Mouse (Mus musculus): ENCODE results near the gene Abtb2. TPM values are rescaled to one million over a fixed set of nuclear protein-coding genes. Genes with fewer than 3 reads are reported as not detected.

Gene Abtb2
- polyA plus RNA-seq, 1 experiment from 2014 or later, result 3.8 TPM

DNA sequence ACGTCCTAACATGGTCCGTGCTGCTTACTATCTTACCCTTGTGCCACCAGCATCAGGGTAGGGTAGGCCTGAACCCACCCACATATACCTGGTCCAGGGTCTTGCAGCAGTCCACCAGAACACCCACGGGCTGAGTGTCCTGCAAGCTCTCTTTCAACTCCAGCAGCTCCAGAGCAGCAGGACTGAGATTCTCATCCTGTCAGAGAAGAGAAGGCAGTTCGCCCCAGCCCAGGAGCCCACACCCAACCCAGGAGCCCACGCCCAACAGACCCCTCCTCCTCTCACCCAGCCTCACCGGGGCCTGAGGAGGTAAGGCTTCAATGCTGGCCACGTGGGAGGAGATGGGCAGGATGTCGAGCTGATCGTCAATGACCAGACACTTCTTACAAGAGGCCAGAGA is 181.8 kb downstream of the Abtb2 start:
- ATAC-seq (no peak), DNase-seq (ENCODE audit: low spot score) (no peak)
- Histone ChIP-seq H3K27ac (ENCODE audit: low read depth, low read length) (no peak overlapping the region), H3K4me3 (ENCODE audit: low read depth, low read length) (no peak overlapping the region), H3K9ac (ENCODE audit: low read length) (no peak overlapping the region), H3K4me2 (ENCODE audit: low read length) (no peak overlapping the region), H3K4me1 (ENCODE audit: control insufficient read depth, insufficient read depth, low read length) (no peaks in the 10 kb centered on the region), H3K27me3 (replicated peaks; ENCODE audit: control insufficient read depth, insufficient read depth, low read length) (no peaks in the 10 kb centered on the region), H3K9me3 (replicated peaks; ENCODE audit: control insufficient read depth, low read length) (no peaks in the 10 kb centered on the region), H3K36me3 (ENCODE audit: control insufficient read depth, insufficient read depth, low read length) (peaks cover 70% of the 10 kb centered on the region)
- 89% methylated on average over 9 of the region's 9 CpGs for WGBS

DNA sequence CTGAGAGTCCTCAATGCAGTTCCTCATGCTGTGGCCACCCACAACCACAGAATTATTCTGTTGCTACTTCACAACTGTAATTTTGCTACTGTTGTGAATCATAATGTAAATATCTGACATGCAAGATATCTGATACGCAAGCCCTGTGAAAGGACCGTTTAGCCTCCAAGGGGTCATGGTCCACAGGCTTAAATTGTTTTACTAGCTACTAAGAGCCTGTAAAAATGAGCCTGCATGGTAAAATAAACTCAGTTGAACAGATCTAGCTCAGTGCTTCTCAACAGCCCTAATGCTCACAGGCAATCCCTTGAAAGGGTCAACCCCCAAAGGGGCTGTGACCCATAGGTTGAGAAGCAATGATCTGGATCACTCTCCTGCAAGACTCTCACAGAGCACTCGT is 183.0 kb downstream of the Abtb2 start:
- WGBS, result 94% methylated on average over 3 of the region's 3 CpGs
- DNase-seq (ENCODE audit: low spot score), result no peak
- no peaks in the 10 kb centered on the region for H3K9me3 ChIP-seq (replicated peaks; ENCODE audit: control insufficient read depth, low read length)
- no peaks in the 10 kb centered on the region for H3K4me1 ChIP-seq (ENCODE audit: control insufficient read depth, insufficient read depth, low read length)
- no peaks in the 10 kb centered on the region for H3K27me3 ChIP-seq (replicated peaks; ENCODE audit: control insufficient read depth, insufficient read depth, low read length)
- ATAC-seq, result no peak
- H3K4me3 ChIP-seq (ENCODE audit: low read depth, low read length), result no peak overlapping the region
- H3K36me3 ChIP-seq (ENCODE audit: control insufficient read depth, insufficient read depth, low read length), result peaks cover 71% of the 10 kb centered on the region
- H3K9ac ChIP-seq (ENCODE audit: low read length), result no peak overlapping the region
- H3K4me2 ChIP-seq (ENCODE audit: low read length), result no peak overlapping the region
- no peak overlapping the region for H3K27ac ChIP-seq (ENCODE audit: low read depth, low read length)

DNA sequence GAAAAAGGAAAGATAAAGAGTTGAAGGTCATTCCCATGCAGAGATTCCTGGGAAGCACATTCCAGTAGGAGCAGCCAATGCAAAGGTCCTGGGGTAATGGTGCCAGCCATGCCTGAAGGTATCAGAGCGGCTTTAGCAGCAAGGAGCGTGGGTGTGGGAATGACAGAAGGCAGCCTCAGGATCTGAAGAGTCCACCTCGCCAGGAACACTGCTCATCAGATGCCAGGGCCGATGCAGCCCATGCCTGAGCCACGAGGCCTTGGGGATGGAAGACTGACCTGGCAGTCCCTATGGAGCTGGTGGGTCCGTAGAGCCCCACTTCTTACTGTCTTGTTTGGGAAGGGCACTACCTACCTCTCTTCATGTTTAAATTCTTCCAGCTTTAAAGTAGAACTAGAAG is 185.7 kb downstream of the Abtb2 start:
- H3K27me3 ChIP-seq (replicated peaks; ENCODE audit: control insufficient read depth, insufficient read depth, low read length), result no peaks in the 10 kb centered on the region
- H3K9ac ChIP-seq (ENCODE audit: low read length), result no peak overlapping the region
- H3K4me1 ChIP-seq (ENCODE audit: control insufficient read depth, insufficient read depth, low read length), result no peaks in the 10 kb centered on the region
- H3K36me3 ChIP-seq (ENCODE audit: control insufficient read depth, insufficient read depth, low read length), result peaks cover 73% of the 10 kb centered on the region
- no peak overlapping the region for H3K4me3 ChIP-seq (ENCODE audit: low read depth, low read length)
- H3K9me3 ChIP-seq (replicated peaks; ENCODE audit: control insufficient read depth, low read length), result no peaks in the 10 kb centered on the region
- DNase-seq (ENCODE audit: low spot score) (no peak), ATAC-seq (no peak)
- no peak overlapping the region for H3K4me2 ChIP-seq (ENCODE audit: low read length)
- WGBS, result 93% methylated on average over 6 of the region's 6 CpGs
- no peak overlapping the region for H3K27ac ChIP-seq (ENCODE audit: low read depth, low read length)

DNA sequence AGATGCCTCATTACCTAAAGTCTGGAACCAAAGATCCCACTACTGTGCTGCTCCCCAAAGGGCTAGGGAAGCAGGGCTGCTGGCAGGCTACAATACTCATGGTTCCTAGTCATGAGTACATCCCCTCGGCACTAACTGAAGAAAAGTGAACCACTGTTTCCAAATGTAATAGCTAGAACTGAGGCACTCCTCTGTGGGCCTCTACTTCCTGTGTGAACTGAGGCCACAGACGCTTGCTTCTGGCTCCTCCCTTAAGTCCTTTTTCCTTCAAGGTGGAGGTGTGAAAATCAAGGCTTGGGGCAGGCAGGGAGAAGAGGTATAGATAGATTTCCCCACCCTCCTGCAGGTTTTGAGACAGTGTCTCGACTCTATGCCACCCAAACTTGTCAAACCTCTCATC is 188.5 kb downstream of the Abtb2 start:
- Histone ChIP-seq H3K9ac (ENCODE audit: low read length) (no peak overlapping the region), H3K27me3 (replicated peaks; ENCODE audit: control insufficient read depth, insufficient read depth, low read length) (no peaks in the 10 kb centered on the region), H3K9me3 (replicated peaks; ENCODE audit: control insufficient read depth, low read length) (no peaks in the 10 kb centered on the region), H3K4me1 (ENCODE audit: control insufficient read depth, insufficient read depth, low read length) (no peaks in the 10 kb centered on the region), H3K27ac (ENCODE audit: low read depth, low read length) (no peak overlapping the region), H3K36me3 (ENCODE audit: control insufficient read depth, insufficient read depth, low read length) (peaks cover 56% of the 10 kb centered on the region), H3K4me3 (ENCODE audit: low read depth, low read length) (no peak overlapping the region), H3K4me2 (ENCODE audit: low read length) (no peak overlapping the region)
- 90% methylated on average over 3 of the region's 3 CpGs for WGBS
- DNase-seq (ENCODE audit: low spot score) (no peak), ATAC-seq (no peak)

DNA sequence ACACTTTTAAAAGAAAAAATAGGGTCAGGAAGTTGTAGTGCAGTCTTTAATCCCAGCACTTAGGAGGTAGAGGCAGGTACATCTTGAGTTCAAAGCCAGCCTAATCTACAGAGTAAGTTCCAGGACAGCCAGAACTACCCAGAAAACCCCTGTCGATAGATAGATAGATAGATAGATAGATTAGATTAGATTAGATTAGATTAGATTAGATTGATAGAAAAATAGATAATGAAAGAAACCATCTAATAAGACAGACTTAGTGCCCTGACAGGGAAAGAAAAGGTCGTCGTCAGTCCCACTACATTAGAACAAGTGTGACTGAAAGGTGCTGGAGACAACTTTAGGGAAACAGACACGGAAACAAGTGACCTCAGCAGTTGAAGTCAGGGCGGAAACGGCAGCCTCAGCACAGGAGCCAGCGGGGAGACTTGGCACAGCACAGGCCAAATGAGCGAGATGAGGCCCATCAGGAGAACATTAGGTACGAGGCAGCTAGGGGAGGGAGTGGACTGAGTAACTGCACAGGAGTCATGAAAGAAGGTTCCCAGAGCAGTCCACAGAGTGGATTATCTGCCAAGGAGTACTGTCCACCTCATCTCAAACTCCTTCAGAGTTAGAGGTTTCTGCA is 189.5 kb downstream of the Abtb2 start:
- no peaks in the 10 kb centered on the region; the same call in 1 of the 2 replicates for H3K4me1 ChIP-seq (ENCODE audit: control insufficient read depth, insufficient read depth, low read length)
- H3K4me2 ChIP-seq (ENCODE audit: low read length), result no peak overlapping the region
- WGBS, result 95% methylated on average over 9 of the region's 9 CpGs
- no peak for DNase-seq (ENCODE audit: low spot score)
- H3K4me3 ChIP-seq (ENCODE audit: low read depth, low read length), result no peak overlapping the region
- no peak for ATAC-seq
- no peak overlapping the region for H3K27ac ChIP-seq (ENCODE audit: low read depth, low read length)
- peaks cover 46% of the 10 kb centered on the region for H3K36me3 ChIP-seq (ENCODE audit: control insufficient read depth, insufficient read depth, low read length)
- no peak overlapping the region for H3K9ac ChIP-seq (ENCODE audit: low read length)
- no peaks in the 10 kb centered on the region for H3K27me3 ChIP-seq (replicated peaks; ENCODE audit: control insufficient read depth, insufficient read depth, low read length)
- H3K9me3 ChIP-seq (replicated peaks; ENCODE audit: control insufficient read depth, low read length), result no peaks in the 10 kb centered on the region

DNA sequence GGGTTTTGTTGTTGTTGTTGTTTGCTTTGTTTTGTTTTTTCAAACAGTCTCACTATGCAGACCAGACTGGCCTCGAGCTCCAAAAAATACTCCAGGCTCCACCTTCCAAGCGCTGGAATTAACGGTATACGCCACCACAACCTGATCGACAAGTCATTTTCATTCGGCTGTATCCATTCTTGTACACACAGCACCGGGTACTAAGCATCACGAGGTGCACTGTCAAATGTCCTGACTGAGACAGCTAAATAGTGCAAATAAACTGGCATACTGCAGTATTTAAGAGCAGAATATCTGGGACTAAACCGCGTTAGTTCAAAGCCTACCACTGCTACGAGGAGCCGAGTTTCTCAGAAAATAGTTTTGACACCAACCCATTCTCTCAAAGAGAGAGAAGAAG is 194.3 kb downstream of the Abtb2 start:
- peak overlapping the region; percentile 70 for H3K9ac ChIP-seq (ENCODE audit: low read length)
- H3K36me3 ChIP-seq (ENCODE audit: control insufficient read depth, insufficient read depth, low read length), result peaks cover 25% of the 10 kb centered on the region
- peak overlapping the region; percentile 72 for H3K4me3 ChIP-seq (ENCODE audit: low read depth, low read length)
- H3K9me3 ChIP-seq (replicated peaks; ENCODE audit: control insufficient read depth, low read length), result no peaks in the 10 kb centered on the region
- peaks cover 6% of the 10 kb centered on the region for H3K4me1 ChIP-seq (ENCODE audit: control insufficient read depth, insufficient read depth, low read length)
- peak; percentile 6 for ATAC-seq
- under 1% methylated on average over 12 of the region's 12 CpGs for WGBS
- DNase-seq (ENCODE audit: low spot score), result peak; percentile 27
- H3K27ac ChIP-seq (ENCODE audit: low read depth, low read length), result no peak overlapping the region
- no peaks in the 10 kb centered on the region for H3K27me3 ChIP-seq (replicated peaks; ENCODE audit: control insufficient read depth, insufficient read depth, low read length)
- H3K4me2 ChIP-seq (ENCODE audit: low read length), result peak overlapping the region; percentile 87

DNA sequence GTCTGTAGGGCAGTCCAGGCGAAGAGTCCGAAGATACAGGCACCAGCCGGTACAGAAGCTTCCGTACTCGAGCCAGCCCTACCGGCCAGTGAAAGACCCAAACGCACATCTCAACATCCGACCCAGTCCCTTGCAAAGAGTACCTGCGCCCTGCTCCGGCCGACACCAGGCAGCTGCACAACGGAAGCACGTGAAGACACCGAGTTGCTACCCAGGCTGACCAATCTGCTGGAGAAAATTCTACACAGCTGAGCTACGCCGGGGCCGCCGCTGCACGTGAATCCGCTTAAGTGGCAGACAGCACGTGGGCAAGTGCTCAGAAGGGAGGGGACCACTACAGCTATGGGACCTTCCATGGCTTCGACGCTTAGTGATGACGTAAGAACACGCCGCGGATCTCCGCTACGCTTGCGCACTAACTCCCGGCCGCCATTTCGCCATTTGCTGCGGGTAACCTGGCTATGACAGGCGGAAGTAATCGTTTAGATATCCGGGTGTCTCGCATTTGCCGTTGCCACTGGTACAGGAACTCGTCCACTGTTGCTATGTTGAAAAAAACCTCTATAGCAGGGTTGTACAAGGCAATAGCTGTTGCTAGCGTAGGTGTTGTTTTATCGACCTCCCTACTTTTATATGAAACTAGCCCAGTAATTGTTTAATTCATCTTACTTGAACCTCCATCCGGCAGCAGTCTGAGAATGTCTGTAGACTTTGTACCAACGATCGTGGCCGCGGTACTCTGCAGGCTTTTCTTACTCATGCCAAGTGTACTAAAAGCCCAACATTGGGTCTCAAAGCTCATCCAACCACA is 195.0 kb downstream of the Abtb2 start, which contains the start of gene Nat10:
Gene Nat10, minus strand, starts transcription at position 365 of the 811 bp plus-strand sequence.
- Histone ChIP-seq H3K9me3 (replicated peaks; ENCODE audit: control insufficient read depth, low read length) (no peaks in the 10 kb centered on the region), H3K36me3 (ENCODE audit: control insufficient read depth, insufficient read depth, low read length) (peaks cover 31% of the 10 kb centered on the region), H3K4me1 (ENCODE audit: control insufficient read depth, insufficient read depth, low read length) (peaks cover 6% of the 10 kb centered on the region), H3K27ac (ENCODE audit: low read depth, low read length) (peak within 1 kb of the TSS; percentile 66; the same call in 1 of the 2 replicates), H3K4me3 (ENCODE audit: low read depth, low read length) (peak within 1 kb of the TSS; percentile 72), H3K4me2 (ENCODE audit: low read length) (peak within 1 kb of the TSS; percentile 87), H3K9ac (ENCODE audit: low read length) (peak within 1 kb of the TSS; percentile 70), H3K27me3 (replicated peaks; ENCODE audit: control insufficient read depth, insufficient read depth, low read length) (no peaks in the 10 kb centered on the region)
- under 1% methylated on average over 47 of the region's 47 CpGs for WGBS
- peak; percentile 99 for DNase-seq (ENCODE audit: low spot score)
- ATAC-seq, result peak; percentile 97

DNA sequence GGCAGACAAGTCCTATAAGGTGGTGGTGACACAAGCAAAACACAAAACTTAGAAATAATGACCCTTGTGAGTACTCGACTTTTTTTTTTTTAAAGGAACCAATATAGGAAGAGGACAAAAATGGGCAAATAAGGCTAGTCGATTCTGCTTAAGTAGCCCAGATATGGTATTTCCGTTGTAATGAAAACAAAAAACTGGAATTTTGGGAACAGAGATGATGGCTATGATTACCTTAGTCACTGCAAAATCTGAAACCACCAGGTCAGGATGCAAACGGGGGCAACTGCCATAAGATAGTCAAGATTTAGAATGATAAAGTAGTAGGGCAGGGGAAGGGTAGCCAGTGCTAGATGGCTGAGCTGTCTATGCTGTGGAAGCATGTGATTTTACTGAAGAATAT is 195.9 kb downstream of the Abtb2 start:
- WGBS, result 44% methylated on average over 4 of the region's 4 CpGs
- Histone ChIP-seq H3K36me3 (ENCODE audit: control insufficient read depth, insufficient read depth, low read length) (peaks cover 34% of the 10 kb centered on the region), H3K4me1 (ENCODE audit: control insufficient read depth, insufficient read depth, low read length) (peaks cover 6% of the 10 kb centered on the region), H3K4me3 (ENCODE audit: low read depth, low read length) (peak overlapping the region; percentile 72; the same call in 1 of the 2 replicates), H3K27me3 (replicated peaks; ENCODE audit: control insufficient read depth, insufficient read depth, low read length) (no peaks in the 10 kb centered on the region), H3K9ac (ENCODE audit: low read length) (no peak overlapping the region), H3K9me3 (replicated peaks; ENCODE audit: control insufficient read depth, low read length) (no peaks in the 10 kb centered on the region), H3K27ac (ENCODE audit: low read depth, low read length) (peak overlapping the region; percentile 52; the same call in 1 of the 2 replicates), H3K4me2 (ENCODE audit: low read length) (peak overlapping the region; percentile 87)
- ATAC-seq (no peak), DNase-seq (ENCODE audit: low spot score) (no peak)

DNA sequence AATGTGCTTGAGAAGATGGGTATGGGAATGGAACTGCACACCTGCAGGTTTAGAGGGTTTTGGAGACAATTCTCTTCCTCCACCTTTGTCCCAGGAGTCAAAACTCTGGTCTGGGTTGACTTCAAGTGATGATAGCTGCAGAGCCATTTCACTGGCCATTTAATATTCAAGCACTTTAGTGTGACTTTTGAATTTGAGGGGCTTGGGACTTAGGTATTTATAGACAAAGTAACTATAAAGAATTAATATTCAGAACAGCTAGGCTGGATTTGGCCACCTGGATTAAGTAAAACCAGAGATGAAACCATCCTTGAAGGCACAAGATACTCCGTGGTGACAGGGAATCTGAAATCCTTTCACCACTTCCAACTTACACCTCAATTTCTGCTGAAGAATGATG is 196.4 kb downstream of the Abtb2 start:
- Histone ChIP-seq H3K4me3 (ENCODE audit: low read depth, low read length) (no peak overlapping the region), H3K9me3 (replicated peaks; ENCODE audit: control insufficient read depth, low read length) (no peaks in the 10 kb centered on the region), H3K36me3 (ENCODE audit: control insufficient read depth, insufficient read depth, low read length) (peaks cover 32% of the 10 kb centered on the region), H3K4me1 (ENCODE audit: control insufficient read depth, insufficient read depth, low read length) (peaks cover 6% of the 10 kb centered on the region), H3K9ac (ENCODE audit: low read length) (no peak overlapping the region), H3K4me2 (ENCODE audit: low read length) (no peak overlapping the region), H3K27ac (ENCODE audit: low read depth, low read length) (no peak overlapping the region), H3K27me3 (replicated peaks; ENCODE audit: control insufficient read depth, insufficient read depth, low read length) (no peaks in the 10 kb centered on the region)
- DNase-seq (ENCODE audit: low spot score) (no peak), ATAC-seq (no peak)
- WGBS, result 71% methylated on average over 1 of the region's 1 CpGs
